Mouse (Mus musculus): ENCODE data around the gene Chrm3.

- TF ChIP-seq GATA1 (IDR thresholded peaks at IDR 0.05; ENCODE audit: borderline replicate concordance, low read length) (no peak), FLI1 (IDR thresholded peaks at IDR 0.05; ENCODE audit: low read length) (no peak)
Measured at GRCm38 (mm10) chr13:9900653-9901385, 459.8 kb downstream of the Chrm3 start.
